Mouse (Mus musculus): ENCODE results near the gene Kcnmb4.

- TF ChIP-seq CHD2 (IDR thresholded peaks at IDR 0.05; ENCODE audit: low read depth, low read length) (no peak), ZNF384 (IDR thresholded peaks at IDR 0.05; ENCODE audit: low read depth, low read length) (no peak), ZC3H11A (IDR thresholded peaks at IDR 0.05; ENCODE audit: borderline replicate concordance, low read depth, low read length) (no peak)
Observed at GRCm38 (mm10) chr10:116505303-116506014, 31.8 kb upstream of the Kcnmb4 start.

All from ES-E14 (cell line).